Mouse (Mus musculus) spleen, postnatal 14 days (tissue): Measurements from ENCODE around the gene Il9r.
"Not testable (repeated sequence)": the region's sequence is repeated elsewhere in the genome, so short reads cannot be mapped to it uniquely, and the experiment has no call there.

Experiments
- DNase-seq, 2 experiments: peaks; one replicate each; pipeline ENCODE4 v3.0.0; 2021 to 2022; ENCODE audit warnings: low spot score in 2 of 2

The Il9r gene

GRCm38 (mm10) chr11:32226124-32226871, 26.2 kb upstream of the Il9r start, which contains the start of gene Mpg:
Gene Mpg, plus strand, starts transcription at chr11:32226505.
- peak; percentile 86 to 88 for DNase-seq

GRCm38 (mm10) chr11:32225222-32226104, 25.4 kb upstream of the Il9r start:
- no peak for DNase-seq

- no peak for DNase-seq
Measured at GRCm38 (mm10) chr11:32224468-32225139, 24.5 kb upstream of the Il9r start.

- no peak for DNase-seq
Measured at GRCm38 (mm10) chr11:32223297-32223967, 23.4 kb upstream of the Il9r start.

- no peak for DNase-seq
Measured at GRCm38 (mm10) chr11:32222570-32223194, 22.6 kb upstream of the Il9r start.

GRCm38 (mm10) chr11:32221951-32222409, 21.9 kb upstream of the Il9r start, which contains the start of gene Rhbdf1:
Gene Rhbdf1, minus strand, starts transcription at chr11:32222300.
- DNase-seq = no peak

- DNase-seq = no peak
Measured at GRCm38 (mm10) chr11:32221225-32221950, 21.3 kb upstream of the Il9r start.

- DNase-seq = no peak
Measured at GRCm38 (mm10) chr11:32220607-32221224, 20.6 kb upstream of the Il9r start.

GRCm38 (mm10) chr11:32219287-32219686, 19.2 kb upstream of the Il9r start:
- no peak for DNase-seq

GRCm38 (mm10) chr11:32218501-32219050, 18.5 kb upstream of the Il9r start:
- DNase-seq = no peak

- DNase-seq = peak; percentile 53 to 75
Measured at GRCm38 (mm10) chr11:32216851-32217250, 16.8 kb upstream of the Il9r start.

- no peak for DNase-seq
Measured at GRCm38 (mm10) chr11:32215372-32216162, 15.5 kb upstream of the Il9r start.

GRCm38 (mm10) chr11:32210623-32211022, 10.5 kb upstream of the Il9r start:
- no peak for DNase-seq

GRCm38 (mm10) chr11:32205058-32205873, 5.2 kb upstream of the Il9r start, which contains the start of gene Snrnp25:
Gene Snrnp25, plus strand, starts transcription at chr11:32205415.
- peak; percentile 93 to 94 for DNase-seq

- no peak for DNase-seq
Measured at GRCm38 (mm10) chr11:32201922-32202685, 2.0 kb upstream of the Il9r start.

- not testable (repeated sequence) for DNase-seq
Measured at GRCm38 (mm10) chr11:32200992-32201391, 913 bp upstream of the Il9r start.

GRCm38 (mm10) chr11:32199230-32199629, 849 bp downstream of the Il9r start:
- DNase-seq = no peak
